Comparison of ENCODE assay signal across 8 mouse cellular contexts in the genomic region with DNA sequence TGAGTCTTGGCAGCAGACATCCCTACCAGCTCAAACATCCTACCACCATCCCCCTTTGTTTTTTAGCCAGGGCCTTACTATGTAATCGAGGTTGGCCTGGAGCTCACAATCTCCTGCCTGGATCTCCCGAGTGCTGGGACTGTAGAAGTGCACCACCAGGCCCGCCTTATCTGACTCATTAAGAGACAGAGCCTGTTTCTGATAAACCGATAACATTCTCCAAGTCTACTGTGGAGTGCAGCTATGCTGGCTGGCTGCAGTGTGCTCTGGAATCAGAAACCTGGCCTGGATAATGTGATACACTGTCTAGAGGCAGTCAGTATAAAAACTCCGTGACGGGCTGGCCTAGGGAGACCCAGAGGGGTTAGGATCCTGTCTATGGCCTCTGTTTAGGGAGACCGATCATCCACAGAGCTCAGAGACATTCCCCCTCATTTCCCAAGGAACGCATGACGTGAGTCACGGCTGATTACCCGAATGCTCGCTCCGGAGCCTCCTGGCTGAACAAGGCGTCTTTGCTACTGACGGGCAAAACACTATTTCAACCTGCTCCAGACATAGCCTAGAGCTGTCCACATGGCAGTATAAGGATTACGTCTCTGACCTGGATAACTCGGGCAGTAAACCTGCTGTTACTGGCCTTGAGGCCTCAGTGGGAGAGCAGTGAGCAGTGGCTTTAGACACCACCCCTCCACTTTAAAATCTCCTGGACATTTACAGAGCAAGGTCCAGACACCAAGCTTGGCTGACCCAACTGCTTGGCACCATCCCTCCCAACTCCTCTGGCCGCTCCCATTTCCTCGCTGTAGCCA. TPM values are rescaled to one million over a fixed set of nuclear protein-coding genes. Genes with fewer than 3 reads are reported as not detected.
DNase-seq lines count a peak whose midpoint lies in the region; ATAC-seq and TF ChIP-seq lines count a peak whose summit lies in the region.

No protein-coding gene starts in this region.

- WGBS in lung, postnatal 0 days = 57% methylated on average over 19 of the region's 19 CpGs
- 77% methylated on average over 19 of the region's 19 CpGs for WGBS in forebrain, embryonic 13.5 days

- DNase-seq in lung, postnatal 0 days (ENCODE audit: low spot score) = peak; percentile 33
- no peak for DNase-seq in lung, postnatal 4 days
- peak; percentile 58 for DNase-seq in embryo, embryonic 10 days (ENCODE audit: low spot score)
- DNase-seq in kidney, adult 18-20 months = peak; percentile 68
- no peak for DNase-seq in frontal cortex, postnatal 14 days (ENCODE audit: low spot score in 2 of 2)
- no peak for DNase-seq in layer of hippocampus, adult 9-11 months

- H3K4me3 ChIP-seq in lung, postnatal 0 days (ENCODE audit: low read depth, low read length) = no peak overlapping the region
- no peak overlapping the region for H3K4me3 ChIP-seq in myocyte
- H3K4me3 ChIP-seq in forebrain, embryonic 13.5 days = no peak overlapping the region

- H3K9me3 ChIP-seq in lung, postnatal 0 days (ENCODE audit: low read length) = no peaks in the 10 kb centered on the region
- H3K9me3 ChIP-seq in forebrain, embryonic 13.5 days (replicated peaks) = no peaks in the 10 kb centered on the region

- no peak for TF ChIP-seq CTCF in lung, postnatal 0 days (IDR thresholded peaks at IDR 0.05)

- H3K4me2 ChIP-seq in lung, postnatal 0 days (replicated peaks; ENCODE audit: low read depth, low read length) = no peak overlapping the region
- peak overlapping the region; percentile 59 for H3K4me2 ChIP-seq in myocyte (ENCODE audit: low read depth)
- H3K4me2 ChIP-seq in forebrain, embryonic 13.5 days = no peak overlapping the region

- peaks cover 33% of the 10 kb centered on the region for H3K79me2 ChIP-seq in myocyte (ENCODE audit: control insufficient read depth, insufficient read depth)

- H3ac ChIP-seq in myocyte (ENCODE audit: control insufficient read depth, insufficient read length) = no peak overlapping the region

- peak overlapping the region; percentile 28 for H3K27ac ChIP-seq in lung, postnatal 0 days (ENCODE audit: low read length)
- no peak overlapping the region for H3K27ac ChIP-seq in forebrain, embryonic 13.5 days

- TF ChIP-seq EP300 in lung, postnatal 0 days (IDR thresholded peaks at IDR 0.05) = no peak

- ATAC-seq in lung, postnatal 0 days = peak; percentile 18; the same call in 1 of the 2 replicates
- ATAC-seq in forebrain, embryonic 13.5 days = no peak

- TF ChIP-seq POLR2A in myocyte (IDR thresholded peaks at IDR 0.05; ENCODE audit: insufficient read length, low read depth) = no peak

- H3K4me1 ChIP-seq in lung, postnatal 0 days (ENCODE audit: insufficient read depth, low read depth, low read length) = peaks cover 75% of the 10 kb centered on the region
- peaks cover 64% of the 10 kb centered on the region for H3K4me1 ChIP-seq in forebrain, embryonic 13.5 days

- H3K9ac ChIP-seq in lung, postnatal 0 days (replicated peaks; ENCODE audit: low read depth) = no peak overlapping the region
- no peak overlapping the region for H3K9ac ChIP-seq in forebrain, embryonic 13.5 days

- H3K36me3 ChIP-seq in lung, postnatal 0 days (ENCODE audit: insufficient read depth, low read length) = no peaks in the 10 kb centered on the region
- no peaks in the 10 kb centered on the region for H3K36me3 ChIP-seq in myocyte (ENCODE audit: control insufficient read depth, insufficient read depth)
- no peaks in the 10 kb centered on the region for H3K36me3 ChIP-seq in forebrain, embryonic 13.5 days (ENCODE audit: poor library complexity, severe bottlenecking)

- H3K27me3 ChIP-seq in lung, postnatal 0 days (replicated peaks; ENCODE audit: insufficient read depth, low read length) = no peaks in the 10 kb centered on the region
- no peaks in the 10 kb centered on the region for H3K27me3 ChIP-seq in myocyte (ENCODE audit: control insufficient read depth, insufficient read depth, insufficient read length)
- no peaks in the 10 kb centered on the region for H3K27me3 ChIP-seq in forebrain, embryonic 13.5 days

TF ChIP-seq in myocyte, 11 proteins besides CTCF, POLR2A, EP300 and RAD21:
- TF ChIP-seq E2F4 (IDR thresholded peaks at IDR 0.05; ENCODE audit: insufficient read depth) (no peak), TCF3 (IDR thresholded peaks at IDR 0.05; ENCODE audit: insufficient read length, low read depth) (no peak), CEBPB (IDR thresholded peaks at IDR 0.05; ENCODE audit: insufficient read depth, poor library complexity, severe bottlenecking) (no peak), POLR2AphosphoS2 (IDR thresholded peaks at IDR 0.05; ENCODE audit: insufficient read length, low read depth) (no peak)

RNA-seq across cellular contexts. Expression of a gene that starts 11.8 kb away (rescaled TPM):
- polyA plus RNA-seq in lung, postnatal 0 days (2015; fragmentation: Nextera tagmentation; extraction: Ambion mirVana) = 11.8 and 12.3 TPM in 2 replicates
- 25.5 TPM for polyA plus RNA-seq in myocyte (2012; fragmentation: generic; extraction: Trizol)
- 9.9 and 10.7 TPM in 2 replicates for polyA plus RNA-seq in forebrain, embryonic 13.5 days (2015; fragmentation: Nextera tagmentation; extraction: Ambion mirVana)

Comparison
In these comparisons a context has a peak if more than half of its experiments do, and no peak if none do; other contexts are left out.
1. DNase-seq: peak in lung, postnatal 0 days (single experiment), embryo, embryonic 10 days (single experiment) and kidney, adult 18-20 months (single experiment); none in lung, postnatal 4 days (0 of 2), frontal cortex, postnatal 14 days (0 of 2) and layer of hippocampus, adult 9-11 months (single experiment).